Mouse (Mus musculus) urinary bladder, adult 2 months (tissue): ENCODE results near the gene 4930556J24Rik. TPM values are rescaled to one million over a fixed set of nuclear protein-coding genes. Genes with fewer than 3 reads are reported as not detected.
"Not testable (repeated sequence)": the region's sequence is repeated elsewhere in the genome, so short reads cannot be mapped to it uniquely, and the experiment has no call there.

Experiments used
- DNase-seq: peaks from one replicate; pipeline ENCODE4 v3.0.0; 2022; ENCODE audit warnings: low spot score
- polyA plus RNA-seq: library from polyadenylated mRNA; depleted of rRNA; stranded (reverse); fragments of >200 nt; gene quantifications from 2 replicates; pipeline ENCODE4 v1.2.3, GENCODE M21; 2012

4930556J24Rik gene
- polyA plus RNA-seq, 1 experiment: 0.04 TPM

DNA sequence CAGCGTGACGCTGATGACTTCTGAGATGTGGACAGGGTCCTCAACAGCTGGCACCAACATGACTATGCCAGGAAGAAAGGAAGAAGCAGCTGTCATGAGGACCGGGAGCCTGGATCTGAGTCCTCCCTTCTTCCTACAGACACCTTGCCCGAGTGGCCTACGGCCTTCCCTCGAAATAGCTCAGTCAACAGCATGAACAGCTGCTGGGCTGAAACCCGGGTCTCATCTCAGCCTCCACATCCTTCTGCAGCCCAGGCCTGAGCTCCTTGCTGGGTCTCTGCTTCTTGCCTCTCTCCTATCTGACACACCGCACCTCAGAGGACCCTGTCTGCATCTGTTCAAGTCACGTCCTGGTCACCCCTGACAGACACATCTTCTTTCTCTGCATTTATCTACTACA lies 54.5 kb downstream of the 4930556J24Rik start:
- no peak for DNase-seq

DNA sequence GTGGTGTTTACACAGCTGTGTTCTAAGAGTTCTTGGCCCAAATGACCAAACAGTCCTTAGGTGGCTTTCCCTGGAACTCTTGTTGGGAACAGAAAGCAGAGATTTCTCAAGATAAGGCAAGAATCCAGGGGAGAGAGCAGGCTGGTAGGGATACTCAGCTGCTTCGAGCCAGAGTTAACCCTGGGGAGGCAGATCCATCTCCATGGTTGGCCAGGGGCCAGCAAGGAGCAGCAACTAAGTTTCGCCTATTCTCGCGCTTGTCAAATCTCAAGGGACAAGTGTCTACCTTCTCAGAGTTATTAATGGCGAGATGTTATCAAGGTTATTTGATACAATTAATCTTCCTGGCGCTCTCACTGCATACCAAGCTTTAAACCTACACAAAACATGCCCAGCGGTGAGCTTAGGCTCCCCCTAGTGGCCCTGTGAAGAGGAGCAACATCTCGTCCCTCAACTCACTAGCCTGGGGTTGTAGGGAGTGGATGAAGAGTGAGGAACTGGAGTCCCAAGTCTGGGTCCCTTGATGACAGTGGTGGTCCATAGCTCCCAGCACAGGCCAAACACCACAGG lies 55.2 kb downstream of the 4930556J24Rik start:
- DNase-seq: no peak

DNA sequence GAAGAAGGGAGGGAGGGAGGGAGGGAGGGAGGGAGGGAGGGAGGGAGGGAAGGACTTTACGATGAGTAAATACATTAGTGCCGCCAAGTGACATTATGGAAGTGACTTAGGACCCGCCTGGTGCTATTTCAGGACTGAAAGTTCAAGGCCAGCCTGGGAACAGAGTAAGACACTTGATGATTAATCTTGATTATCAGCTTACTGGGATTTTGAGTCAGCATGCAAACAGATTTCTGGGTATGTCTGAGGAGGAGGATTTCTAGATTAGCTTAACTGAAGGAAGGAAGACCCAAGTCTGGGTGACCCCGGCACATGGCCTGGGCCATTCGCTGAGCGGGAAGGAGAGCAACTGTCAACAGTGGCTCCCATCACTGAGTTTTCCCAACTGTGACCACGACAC lies 56.1 kb downstream of the 4930556J24Rik start:
- no peak for DNase-seq

DNA sequence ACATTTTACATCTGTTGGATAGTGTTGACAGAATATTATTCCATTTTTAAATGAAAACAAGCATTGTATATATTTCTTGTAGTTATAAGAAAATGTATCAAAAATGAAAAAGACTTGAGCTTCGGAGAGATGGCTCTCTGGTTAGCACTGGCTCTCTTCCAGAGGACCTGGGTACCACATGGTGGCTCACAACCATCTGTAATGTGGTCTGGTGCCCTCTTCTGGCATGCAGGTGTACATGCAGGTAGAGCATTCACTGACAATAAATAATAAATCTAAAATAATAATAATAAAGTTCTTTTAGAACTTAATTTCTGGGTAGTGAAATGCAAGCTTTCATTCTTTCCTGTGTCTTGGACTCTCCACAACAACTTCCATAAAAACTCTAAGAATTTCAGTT lies 57.8 kb downstream of the 4930556J24Rik start:
- DNase-seq: no peak

DNA sequence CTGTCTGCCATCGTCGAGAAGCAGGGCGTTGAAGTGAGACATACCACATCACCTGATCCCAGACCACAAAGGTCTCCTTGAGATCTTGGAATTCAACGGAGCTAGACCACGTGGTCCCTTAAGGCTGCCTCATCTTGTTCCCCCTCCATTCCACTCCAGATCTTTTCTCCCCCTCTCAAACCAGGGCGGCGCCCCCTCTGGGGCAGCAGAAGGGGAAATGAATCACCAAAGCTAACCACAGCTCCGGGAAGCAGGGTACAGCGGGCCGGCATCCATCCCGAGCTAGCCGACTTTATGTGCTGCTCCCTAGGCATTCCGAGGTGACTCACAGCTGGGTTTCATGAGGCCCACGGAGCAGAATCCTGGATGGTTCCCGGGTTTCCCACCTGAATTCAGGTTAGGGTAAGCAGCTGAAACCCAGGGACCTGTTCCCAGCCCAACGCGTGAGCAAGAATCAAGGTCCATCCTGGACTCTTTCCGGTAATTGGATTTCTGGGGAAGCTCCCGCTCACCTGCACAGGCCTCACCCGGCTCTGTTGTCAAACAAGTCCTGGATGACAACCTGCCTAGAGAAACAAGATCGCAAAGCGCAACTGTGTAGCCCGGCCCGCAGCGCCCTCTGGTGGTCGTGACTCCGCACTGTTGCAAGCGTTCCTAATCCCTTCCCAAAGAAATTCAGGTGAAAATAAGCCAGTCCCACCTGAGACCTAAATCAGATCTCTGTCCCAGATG lies 62.3 kb downstream of the 4930556J24Rik start, which contains the start of gene Slc35e4:
Gene Slc35e4 (minus strand): TSS at position 556 of the 732 bp plus-strand sequence.
- peak; percentile 78 for DNase-seq

DNA sequence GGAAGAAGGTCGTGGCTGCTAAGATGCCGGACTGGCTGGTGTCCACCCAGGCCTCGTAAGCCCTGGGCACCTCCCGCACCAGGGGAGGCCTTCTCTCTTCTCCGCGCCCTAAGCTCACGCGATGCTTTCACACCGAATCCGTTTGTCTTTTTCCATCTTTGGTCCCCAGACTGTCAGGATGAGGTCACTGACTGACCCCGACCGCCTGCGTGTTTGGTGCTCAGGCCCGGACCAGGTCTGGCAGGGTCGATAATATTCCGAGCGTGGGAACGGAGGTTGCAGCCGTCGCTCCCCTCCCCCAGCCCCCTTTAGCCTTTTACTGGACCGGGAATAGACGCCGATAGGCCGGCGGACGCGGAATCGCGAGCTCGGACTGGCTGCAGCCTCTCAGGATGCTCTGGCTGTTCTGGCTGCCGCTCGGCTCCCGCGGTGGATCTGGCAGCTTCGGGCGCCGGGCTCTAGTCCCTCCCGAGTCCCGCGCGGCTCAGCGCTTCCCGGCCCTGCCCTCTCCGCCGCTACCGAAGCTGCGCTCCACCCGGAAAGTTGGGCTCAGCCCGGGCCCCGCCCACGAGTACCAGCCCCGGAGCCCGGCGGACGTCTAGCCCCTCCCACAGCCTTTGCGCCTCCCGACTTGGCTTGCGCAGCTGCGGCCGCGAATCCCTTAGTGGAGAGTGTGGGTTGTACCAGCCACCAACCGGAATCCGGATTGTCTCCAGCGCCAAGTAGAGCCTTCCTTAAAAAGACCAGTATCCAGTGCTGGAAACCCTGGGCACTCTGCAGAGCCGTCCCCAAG lies 63.1 kb downstream of the 4930556J24Rik start:
- DNase-seq: peak; percentile 90

DNA sequence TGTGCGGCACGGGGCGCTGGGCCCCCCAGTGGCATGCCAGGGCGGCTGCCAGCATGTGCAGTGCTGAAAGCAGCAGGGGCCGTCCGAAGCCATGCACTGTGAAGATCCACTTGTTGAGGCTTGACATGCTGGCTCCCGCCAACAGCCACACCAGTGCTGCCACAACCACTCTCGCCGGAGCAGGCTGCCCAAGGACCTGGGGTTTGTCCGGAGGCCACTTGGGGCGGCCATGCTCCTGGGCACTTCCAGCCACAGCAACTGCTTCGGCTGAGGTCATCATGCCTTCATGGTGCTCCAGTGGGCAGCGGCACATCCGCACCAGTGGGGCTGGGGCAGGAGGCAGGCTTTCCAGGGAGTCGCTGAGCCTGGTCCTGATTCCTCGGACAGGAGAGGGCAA lies 63.7 kb downstream of the 4930556J24Rik start:
- peak; percentile 42 for DNase-seq

DNA sequence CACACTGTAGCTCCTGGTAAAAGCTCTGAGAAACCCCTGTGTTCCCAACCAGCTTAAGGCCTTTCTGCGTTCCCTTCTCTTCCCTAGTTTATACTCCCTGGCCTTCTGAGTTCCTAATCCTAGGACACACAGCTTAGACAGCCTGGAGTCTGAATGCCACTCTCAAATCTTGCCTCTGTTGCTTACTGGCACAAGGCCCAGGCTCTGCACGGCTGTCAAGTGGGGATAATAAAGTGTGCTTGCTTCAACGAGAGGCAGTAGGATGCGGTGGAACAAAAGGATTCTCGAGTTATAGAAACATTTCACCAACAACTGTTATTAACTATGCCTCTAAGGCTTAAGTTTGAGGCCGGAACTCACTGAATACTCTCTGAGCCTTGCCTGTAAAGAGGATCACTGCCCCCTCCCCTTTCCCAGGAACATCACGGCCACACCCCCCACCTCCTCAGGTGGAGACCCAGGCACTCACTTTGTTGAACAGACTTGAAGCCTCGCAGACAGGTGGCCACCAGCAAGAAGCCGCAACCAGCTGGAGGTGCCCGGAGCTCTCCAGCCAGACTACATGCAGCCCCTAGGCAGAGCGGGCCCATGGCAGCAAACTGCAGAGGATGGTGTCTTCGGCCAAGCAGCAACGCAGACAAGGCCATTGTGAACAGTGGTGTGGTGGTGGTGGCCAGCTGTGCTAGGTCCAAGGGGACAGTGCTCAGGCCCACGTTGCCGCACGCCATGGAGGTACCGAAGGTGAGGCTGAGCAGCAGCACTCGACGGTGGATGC lies 64.3 kb downstream of the 4930556J24Rik start:
- DNase-seq: no peak

DNA sequence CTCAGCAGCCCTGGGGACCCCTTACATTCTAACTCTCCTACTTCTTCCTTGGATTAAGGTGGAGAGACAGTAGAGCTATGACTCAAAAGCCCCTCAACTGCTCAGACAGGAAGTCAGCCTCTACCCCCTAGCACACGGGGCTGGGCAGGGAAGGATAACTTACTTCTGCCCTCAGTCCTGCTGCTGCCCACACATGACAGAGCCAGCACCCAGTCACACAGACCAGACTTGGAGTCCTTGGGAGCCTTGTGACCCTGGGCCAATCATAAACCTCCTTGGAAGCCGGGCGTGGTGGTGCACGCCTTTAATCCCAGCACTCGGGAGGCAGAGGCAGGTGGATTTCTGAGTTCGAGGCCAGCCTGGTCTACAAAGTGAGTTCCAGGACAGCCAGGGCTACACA lies 65.1 kb downstream of the 4930556J24Rik start:
- DNase-seq: not testable (repeated sequence)

DNA sequence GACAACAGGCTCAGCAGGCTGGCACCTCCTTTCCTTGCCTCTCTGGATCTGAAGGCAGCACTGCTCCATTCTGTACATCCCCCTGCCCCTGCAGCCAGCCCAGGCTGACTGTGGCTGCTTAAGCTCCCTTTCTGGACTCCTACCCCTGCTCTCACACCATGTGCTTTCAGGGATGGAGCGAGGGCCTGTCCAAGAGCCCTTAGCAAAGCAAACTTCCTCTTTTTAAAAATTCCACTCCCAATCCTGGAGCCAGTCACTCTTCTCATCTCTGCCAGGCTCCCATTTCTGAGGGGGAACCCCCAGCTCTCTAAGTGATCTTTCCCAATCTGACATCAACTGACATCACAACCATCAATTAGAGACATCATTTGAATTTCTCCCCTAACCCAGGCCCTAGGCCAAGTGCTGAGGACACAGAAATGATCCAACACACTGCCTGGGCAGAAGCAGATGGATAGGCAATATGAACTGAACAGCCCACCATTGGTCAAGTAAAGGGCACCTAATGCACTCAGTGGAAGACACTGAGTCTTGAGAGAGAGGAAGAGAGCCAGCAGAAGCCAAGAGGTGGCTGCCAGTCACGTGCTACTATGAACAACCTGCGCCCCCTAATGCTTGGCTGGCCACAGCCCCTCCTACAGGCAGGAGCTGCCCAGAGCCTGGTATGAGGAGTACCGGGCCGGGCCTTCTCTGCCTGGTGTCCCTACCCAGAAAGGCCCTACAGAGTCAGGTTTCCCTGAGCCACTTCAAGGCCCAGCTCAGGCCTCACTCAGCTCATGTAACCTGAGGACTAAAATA lies 65.9 kb downstream of the 4930556J24Rik start:
- no peak for DNase-seq

DNA sequence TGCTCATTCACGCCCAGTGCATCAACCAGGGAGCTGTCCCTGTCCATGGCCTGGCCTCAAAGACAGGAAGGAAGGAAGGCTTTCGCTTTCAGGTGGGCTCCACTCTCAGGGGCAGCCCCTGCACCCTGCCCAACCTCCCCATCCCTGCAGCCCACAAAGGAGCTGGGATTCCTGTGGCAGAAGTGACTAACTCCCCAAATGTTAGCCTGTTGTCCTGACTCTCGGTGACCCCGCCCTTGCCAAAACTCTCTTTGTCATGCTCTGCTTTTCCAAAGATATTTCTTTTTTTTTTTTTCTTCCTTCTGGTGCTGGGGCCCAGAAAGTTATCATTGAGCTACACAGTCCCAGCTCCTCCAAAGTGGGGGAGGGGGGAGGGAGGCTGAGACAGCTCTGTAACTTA lies 67.3 kb downstream of the 4930556J24Rik start:
- DNase-seq: no peak

DNA sequence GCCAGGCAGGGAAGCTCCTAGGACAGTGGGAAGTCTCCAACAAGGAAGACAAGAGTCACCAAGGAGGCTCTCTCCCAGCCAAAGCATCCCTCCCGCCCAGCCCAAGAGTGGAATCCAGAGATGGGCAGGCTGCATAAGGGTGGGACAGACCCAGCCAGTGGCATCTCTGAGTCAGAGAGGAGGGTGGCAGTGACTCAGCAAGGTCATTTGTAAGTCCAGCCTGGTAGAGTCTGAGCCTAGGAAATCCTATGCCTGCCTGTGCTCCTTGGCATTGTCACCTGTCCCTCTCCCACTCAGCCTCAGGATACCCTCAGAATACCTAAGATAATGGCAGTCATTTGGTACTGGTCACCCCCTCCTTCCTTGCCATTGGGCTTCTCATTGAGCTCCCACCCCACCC lies 71.1 kb downstream of the 4930556J24Rik start:
- DNase-seq: no peak

DNA sequence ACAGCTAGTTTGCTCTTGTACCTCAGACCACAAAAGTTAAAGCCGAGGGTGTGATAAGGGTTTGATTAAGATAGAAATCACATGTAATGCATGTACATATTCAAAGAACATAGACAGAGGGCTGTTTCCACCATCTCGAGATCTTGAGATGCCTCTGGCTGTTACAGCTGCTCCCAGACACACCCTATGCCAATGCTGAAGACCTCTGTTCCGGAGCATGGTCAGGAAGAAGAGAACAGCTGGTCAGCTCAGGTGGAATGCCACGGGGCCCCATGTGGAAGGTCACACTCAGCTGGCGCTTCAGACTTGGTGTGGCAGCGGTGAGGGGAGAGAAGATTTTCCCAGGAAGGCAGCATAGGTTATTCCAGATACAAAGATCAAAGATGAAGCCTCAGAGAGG lies 71.9 kb downstream of the 4930556J24Rik start:
- DNase-seq: no peak

DNA sequence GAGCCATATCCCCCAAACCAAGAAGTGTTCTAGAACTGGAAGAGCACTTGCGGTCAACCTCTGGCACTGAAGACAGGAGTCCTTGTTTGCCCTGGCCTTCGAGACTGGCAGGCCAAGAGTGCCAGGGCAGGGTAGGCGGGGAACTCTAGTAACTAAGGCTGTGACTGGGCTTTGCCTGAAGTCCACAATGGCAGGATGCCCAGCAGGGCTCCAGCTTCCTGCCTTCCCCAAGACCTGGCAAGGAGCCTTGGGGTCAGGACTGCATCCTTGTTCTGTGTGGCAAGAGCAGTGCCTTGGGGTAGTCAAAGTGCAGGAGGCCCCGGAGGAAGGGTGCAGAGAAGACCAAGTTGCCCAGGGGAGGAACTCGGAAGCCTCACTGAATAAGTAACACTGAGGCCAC lies 73.5 kb downstream of the 4930556J24Rik start:
- DNase-seq: no peak

DNA sequence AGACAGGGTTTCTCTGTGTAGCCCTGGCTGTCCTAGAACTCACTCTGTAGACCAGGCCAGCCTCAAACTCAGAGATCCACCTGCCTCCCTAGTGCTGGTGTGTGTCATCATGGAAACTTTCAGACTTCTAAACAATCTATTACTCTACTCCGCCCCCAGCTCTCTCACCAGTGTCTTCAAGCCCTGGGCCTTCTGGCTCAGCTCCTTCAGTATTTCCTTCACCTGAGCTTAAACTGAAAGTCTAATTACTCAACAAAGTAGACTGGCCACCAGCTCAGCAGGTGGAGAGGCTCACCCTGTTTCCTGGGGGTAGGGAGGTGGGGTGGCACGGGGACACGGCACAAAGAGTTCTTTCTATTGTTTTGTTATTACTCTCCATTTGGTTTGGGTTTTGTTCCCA lies 74.1 kb downstream of the 4930556J24Rik start:
- no peak for DNase-seq

DNA sequence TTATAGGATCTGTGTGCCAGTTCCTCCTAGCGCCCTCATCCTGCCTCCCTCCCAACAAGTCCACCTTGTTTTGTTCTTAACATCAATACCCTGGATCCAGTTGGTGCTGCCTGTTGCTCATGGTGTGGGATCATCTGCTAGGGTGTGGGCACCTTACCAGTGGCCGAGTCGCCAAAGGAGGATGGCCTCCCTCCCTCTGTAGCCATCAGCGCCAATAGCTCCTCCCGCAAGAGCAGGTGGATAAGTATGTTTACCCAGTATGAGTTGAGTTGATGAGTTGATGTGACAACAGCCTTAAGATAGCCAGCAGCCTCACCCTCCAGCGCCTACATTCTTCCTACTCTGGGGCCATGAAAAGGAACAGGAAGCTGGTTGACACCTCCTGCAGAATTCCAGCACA lies 76.3 kb downstream of the 4930556J24Rik start:
- DNase-seq: no peak

DNA sequence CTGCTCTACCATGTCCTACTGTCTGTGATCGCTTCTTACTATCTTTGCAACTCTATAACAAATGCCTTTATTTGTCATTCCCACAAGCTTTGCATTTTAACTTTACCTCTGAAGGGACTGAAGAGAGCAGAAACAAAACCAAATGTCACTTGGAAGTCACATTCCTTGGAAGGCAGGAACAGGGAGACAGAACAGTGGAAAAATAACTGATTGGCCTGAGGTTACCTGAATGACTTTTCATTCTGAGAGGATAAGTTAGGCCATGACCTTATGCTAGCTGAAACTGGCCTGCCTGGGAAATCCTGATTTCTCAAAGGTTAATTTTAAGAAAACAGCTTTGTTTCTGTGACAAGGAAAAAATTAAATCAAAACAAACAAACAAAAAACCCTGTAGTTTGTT lies 80.6 kb downstream of the 4930556J24Rik start:
- no peak for DNase-seq

DNA sequence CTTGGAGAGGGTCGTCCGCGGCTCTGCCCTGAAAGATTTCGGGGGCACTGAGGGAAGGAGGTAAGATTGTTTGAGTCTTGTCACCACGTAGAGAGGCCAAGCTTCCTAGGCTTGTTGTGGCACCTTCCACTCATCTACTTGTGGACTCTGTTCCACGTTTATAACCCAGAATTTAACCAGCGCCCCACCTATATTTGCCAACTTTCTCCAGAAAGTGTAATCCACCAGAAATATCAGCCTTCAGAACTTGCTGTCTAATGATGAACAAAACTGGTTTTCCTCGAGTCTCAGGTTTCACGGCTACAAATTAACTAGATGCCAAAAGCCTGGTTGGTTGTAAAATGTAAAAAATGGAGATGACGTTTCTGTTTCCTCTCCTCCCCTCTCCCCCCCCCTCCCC lies 81.1 kb downstream of the 4930556J24Rik start:
- no peak for DNase-seq

DNA sequence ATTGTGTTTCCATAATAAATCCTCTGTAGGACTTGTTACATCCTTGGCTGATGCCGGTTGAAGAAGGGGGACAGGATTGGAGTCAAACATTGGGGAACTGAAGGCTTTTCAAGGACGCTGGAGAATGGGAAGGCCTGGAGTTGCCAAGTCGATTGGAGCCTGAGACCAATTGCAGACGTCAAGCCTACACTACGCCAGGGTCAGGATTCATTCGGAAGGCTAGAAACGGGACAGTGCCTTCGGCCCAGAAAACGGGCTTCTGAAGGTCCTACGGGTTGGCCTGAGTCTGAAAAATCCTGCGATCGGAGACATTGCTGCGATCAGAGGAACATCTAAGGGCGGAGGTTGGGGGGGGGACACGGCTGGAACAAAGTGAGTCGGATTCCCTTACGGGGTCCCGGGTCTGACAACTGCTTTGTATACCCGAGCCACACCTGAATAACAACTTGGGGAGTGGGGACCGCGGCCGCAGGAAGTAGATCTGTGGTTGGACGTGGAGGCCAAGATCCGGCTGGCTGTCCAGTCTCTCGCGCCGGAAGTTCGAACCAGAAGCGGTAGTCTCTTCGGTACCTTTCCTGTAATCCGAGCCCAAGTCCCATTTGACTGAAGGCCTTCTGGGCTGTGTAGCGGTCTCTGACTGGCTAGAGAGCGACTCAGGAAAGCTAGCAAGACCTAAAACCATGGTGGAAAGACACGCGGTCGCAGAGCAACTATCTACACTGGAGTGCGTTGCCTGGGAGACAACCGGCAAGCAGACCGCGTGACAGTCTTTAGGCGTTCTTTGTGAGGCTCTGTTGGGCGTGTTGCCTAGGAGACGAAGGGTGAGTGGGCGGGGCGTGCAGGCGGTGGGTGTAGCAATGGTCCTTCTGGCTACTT lies 81.9 kb downstream of the 4930556J24Rik start, which contains the start of the genes 4921536K21Rik and Dusp18:
Gene 4921536K21Rik (minus strand): TSS at position 693 of the 876 bp plus-strand sequence.
Gene Dusp18 (plus strand): TSS at position 835 of the 876 bp plus-strand sequence.
- DNase-seq: peak; percentile 67

DNA sequence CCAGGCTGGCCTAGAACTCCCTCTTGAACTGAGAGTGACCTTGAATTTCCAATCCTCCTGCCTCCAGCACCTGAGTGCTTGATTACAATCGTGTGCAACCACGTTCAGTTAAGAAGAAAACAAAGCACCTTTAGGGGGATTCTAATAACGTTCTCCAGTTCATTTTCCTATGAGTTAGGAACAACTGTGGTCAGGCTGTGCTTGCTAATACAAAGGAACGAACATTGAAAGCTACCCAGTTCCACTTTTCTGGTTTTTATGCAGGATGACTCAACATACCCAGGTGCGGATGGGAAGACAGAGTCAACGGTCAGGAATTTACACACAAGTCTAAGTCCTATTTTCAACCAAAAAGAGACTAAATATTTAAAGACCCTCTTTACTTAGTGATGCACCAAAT lies 82.6 kb downstream of the 4930556J24Rik start:
- DNase-seq: no peak
